Mouse (Mus musculus): ENCODE measurements at regions not wholly inside any gene's neighbourhood (a gene's known extent, or its start where the extent isn't known, plus 50 kb on each side); places are given as distances from the start of the nearest gene placed in this dataset.

GRCm38 (mm10) chr7:72696736-72697135 is 390.3 kb upstream of the Mctp2 start:
- H3K4me1 ChIP-seq (replicated peaks): no peaks in the 10 kb centered on the region
- H3K4me3 ChIP-seq: no peak overlapping the region
- 77% methylated on average over 3 of the region's 3 CpGs for WGBS
- H3K9ac ChIP-seq: no peak overlapping the region
- no peaks in the 10 kb centered on the region for H3K36me3 ChIP-seq
- no peaks in the 10 kb centered on the region for H3K27me3 ChIP-seq
- ATAC-seq (replicated peaks; ENCODE audit: insufficient number of reproducible peaks, insufficient read depth, low FRiP score, low read depth): no peak
- H3K9me3 ChIP-seq (replicated peaks): no peaks in the 10 kb centered on the region
- H3K27ac ChIP-seq: no peak overlapping the region
- no peak overlapping the region for H3K4me2 ChIP-seq

DNA sequence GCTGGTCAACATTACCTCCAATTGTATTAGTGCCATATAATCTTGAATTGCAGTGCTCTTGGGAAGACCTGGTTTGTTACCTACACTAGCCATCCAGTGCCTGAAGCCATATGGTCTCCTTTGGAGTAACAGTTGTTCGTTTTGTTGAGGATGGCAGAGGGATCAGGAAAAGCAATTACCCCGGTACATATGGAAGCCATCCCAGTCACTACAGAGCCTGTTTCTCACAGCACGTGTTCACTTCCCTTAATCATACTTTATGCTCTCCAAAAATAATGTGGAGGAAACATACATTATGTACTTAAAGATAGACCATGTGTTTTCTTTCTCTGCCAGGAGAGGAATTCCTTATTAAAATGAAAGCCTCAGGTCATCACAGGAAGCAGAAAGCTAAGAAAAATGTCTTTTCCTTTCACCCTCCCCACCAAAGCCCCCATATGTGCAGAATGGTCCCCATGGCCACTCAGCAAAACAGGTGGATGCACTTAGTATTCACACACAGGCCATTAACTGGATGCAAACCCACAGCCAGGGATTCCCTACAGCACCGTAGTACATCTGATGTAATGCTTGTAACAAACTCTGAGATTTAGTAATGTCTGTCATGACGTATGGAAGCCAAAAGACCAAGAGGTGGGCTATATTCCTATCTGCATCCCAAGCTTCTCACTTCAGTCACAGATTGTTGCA is 397.4 kb upstream of the Mctp2 start:
- H3K36me3 ChIP-seq: no peaks in the 10 kb centered on the region
- WGBS: 66% methylated on average over 5 of the region's 5 CpGs
- no peak for ATAC-seq (replicated peaks; ENCODE audit: insufficient number of reproducible peaks, insufficient read depth, low FRiP score, low read depth)
- H3K27me3 ChIP-seq: no peaks in the 10 kb centered on the region
- H3K4me1 ChIP-seq (replicated peaks): no peaks in the 10 kb centered on the region
- no peaks in the 10 kb centered on the region for H3K9me3 ChIP-seq (replicated peaks)
- no peak overlapping the region for H3K27ac ChIP-seq
- no peak overlapping the region for H3K4me2 ChIP-seq
- no peak overlapping the region for H3K9ac ChIP-seq
- H3K4me3 ChIP-seq: no peak overlapping the region

GRCm38 (mm10) chr7:72711193-72712131 is 405.1 kb upstream of the Mctp2 start:
- Histone ChIP-seq H3K4me3 (no peak overlapping the region), H3K4me1 (replicated peaks) (no peaks in the 10 kb centered on the region), H3K4me2 (no peak overlapping the region), H3K9ac (no peak overlapping the region), H3K9me3 (replicated peaks) (no peaks in the 10 kb centered on the region), H3K27me3 (no peaks in the 10 kb centered on the region), H3K36me3 (no peaks in the 10 kb centered on the region), H3K27ac (no peak overlapping the region)
- WGBS: 69% methylated on average over 8 of the region's 8 CpGs
- ATAC-seq (replicated peaks; ENCODE audit: insufficient number of reproducible peaks, insufficient read depth, low FRiP score, low read depth): no peak

DNA sequence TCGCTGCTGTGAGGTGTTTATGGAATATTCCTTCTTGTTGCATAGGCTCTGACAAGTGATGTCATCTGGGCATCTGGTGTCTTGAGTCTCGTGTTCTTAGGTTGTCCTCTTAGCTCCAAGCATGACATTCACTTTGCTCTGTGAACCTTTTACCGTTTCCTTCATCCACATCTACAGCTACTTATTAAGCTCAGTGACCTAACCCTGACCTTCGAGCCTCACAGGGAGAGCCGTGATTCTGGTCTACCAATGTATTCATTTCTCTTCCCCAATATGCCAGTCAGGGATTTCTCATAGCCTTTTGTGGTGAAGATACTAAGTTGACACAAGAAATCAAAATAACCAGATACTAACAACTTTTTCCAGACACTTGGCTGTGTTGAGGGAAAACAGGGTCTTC is 409.0 kb upstream of the Mctp2 start:
- no peak for ATAC-seq (replicated peaks; ENCODE audit: insufficient number of reproducible peaks, insufficient read depth, low FRiP score, low read depth)
- H3K36me3 ChIP-seq: no peaks in the 10 kb centered on the region
- no peaks in the 10 kb centered on the region for H3K4me1 ChIP-seq (replicated peaks)
- no peak overlapping the region for H3K9ac ChIP-seq
- no peak overlapping the region for H3K4me2 ChIP-seq
- no peak overlapping the region for H3K27ac ChIP-seq
- 74% methylated on average over 5 of the region's 5 CpGs for WGBS
- H3K27me3 ChIP-seq: no peaks in the 10 kb centered on the region
- no peak overlapping the region for H3K4me3 ChIP-seq
- H3K9me3 ChIP-seq (replicated peaks): no peaks in the 10 kb centered on the region

DNA sequence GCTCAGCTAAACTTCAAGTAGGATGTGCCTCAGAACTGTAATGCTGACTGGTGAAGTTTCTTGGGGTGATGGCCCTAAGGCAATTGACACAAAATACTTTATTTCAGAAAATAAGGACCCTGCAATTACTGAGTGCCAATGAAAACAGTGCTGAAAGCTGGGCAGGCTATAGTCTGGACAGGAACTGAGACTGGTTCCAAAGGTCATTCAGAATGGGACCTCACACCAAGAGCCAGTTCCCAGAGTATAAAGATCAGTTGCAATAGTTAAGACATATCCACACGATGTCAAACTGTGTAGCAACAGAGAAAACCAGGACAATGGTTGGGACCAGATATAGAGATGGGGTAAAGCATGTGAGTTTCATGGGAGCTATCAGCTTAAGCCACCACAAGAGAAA is 409.6 kb upstream of the Mctp2 start:
- Histone ChIP-seq H3K4me1 (replicated peaks) (no peaks in the 10 kb centered on the region), H3K4me2 (no peak overlapping the region), H3K27ac (no peak overlapping the region), H3K36me3 (no peaks in the 10 kb centered on the region), H3K9me3 (replicated peaks) (no peaks in the 10 kb centered on the region), H3K27me3 (no peaks in the 10 kb centered on the region), H3K4me3 (no peak overlapping the region), H3K9ac (no peak overlapping the region)
- 50% methylated on average over 1 of the region's 1 CpGs for WGBS
- no peak for ATAC-seq (replicated peaks; ENCODE audit: insufficient number of reproducible peaks, insufficient read depth, low FRiP score, low read depth)

- Histone ChIP-seq H3K4me2 (no peak overlapping the region), H3K4me1 (replicated peaks) (no peaks in the 10 kb centered on the region), H3K9ac (no peak overlapping the region), H3K27ac (no peak overlapping the region), H3K36me3 (no peaks in the 10 kb centered on the region), H3K4me3 (no peak overlapping the region), H3K27me3 (no peaks in the 10 kb centered on the region), H3K9me3 (replicated peaks) (no peaks in the 10 kb centered on the region)
- 70% methylated on average over 9 of the region's 9 CpGs for WGBS
- ATAC-seq (replicated peaks; ENCODE audit: insufficient number of reproducible peaks, insufficient read depth, low FRiP score, low read depth): no peak
These were observed 419.9 kb upstream of the Mctp2 start for GRCm38 (mm10) chr7:72726214-72726854.

DNA sequence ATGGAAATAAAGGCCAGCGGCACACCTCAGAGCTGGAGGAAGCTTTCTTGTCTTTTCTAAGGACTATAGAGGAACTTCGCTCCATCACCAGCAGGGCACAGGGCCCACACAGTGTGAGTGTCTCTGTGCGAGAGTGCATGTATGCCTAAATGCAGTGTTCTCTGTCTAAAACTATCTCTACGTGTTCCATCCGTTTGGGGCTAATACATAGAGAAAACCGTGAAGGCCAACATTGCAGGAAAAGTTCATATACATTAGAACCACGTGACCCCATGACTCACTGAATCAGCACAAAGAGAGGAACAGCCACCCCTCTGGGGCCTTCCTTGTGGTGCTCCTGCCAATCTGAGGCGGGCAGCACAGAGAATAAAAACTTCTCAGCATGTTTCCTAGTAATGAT is 431.4 kb upstream of the Mctp2 start:
- Histone ChIP-seq H3K27me3 (no peaks in the 10 kb centered on the region), H3K36me3 (no peaks in the 10 kb centered on the region), H3K4me3 (no peak overlapping the region), H3K9ac (no peak overlapping the region), H3K27ac (no peak overlapping the region), H3K4me2 (no peak overlapping the region), H3K4me1 (replicated peaks) (no peaks in the 10 kb centered on the region), H3K9me3 (replicated peaks) (no peaks in the 10 kb centered on the region)
- ATAC-seq (replicated peaks; ENCODE audit: insufficient number of reproducible peaks, insufficient read depth, low FRiP score, low read depth): no peak
- WGBS: 79% methylated on average over 8 of the region's 8 CpGs

DNA sequence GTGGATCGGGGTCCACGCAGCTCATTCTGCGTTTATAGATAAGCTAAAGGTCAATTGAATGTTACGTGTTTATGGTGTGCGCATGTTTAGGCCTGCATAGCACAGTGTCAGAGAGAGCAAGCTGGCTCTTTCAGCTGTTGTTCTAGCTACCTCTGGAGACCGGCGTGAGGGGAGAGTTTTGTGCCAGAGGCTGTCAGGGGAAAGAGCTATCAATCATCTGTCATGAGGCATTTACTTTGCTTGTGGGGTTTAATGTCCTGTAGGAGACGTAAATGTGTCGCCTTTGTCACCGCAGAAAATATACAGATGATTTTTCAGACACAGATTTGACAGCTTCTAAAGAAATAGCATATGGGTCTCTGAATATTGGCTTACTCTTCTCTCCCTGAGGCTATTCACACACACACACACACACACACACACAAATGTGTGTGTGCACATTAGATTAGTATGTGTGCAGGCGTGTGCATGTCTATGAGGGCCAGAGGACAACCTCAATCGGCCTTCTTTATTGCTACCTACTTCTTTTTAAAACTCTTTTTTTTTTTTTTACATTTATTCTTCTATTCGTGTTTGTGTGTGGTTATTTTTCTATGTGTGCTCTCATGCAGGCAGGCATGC is 432.0 kb upstream of the Mctp2 start:
- H3K9ac ChIP-seq: no peak overlapping the region
- no peaks in the 10 kb centered on the region for H3K4me1 ChIP-seq (replicated peaks)
- 71% methylated on average over 13 of the region's 13 CpGs for WGBS
- H3K4me3 ChIP-seq: no peak overlapping the region
- no peaks in the 10 kb centered on the region for H3K27me3 ChIP-seq
- H3K36me3 ChIP-seq: no peaks in the 10 kb centered on the region
- H3K4me2 ChIP-seq: no peak overlapping the region
- H3K27ac ChIP-seq: no peak overlapping the region
- no peaks in the 10 kb centered on the region for H3K9me3 ChIP-seq (replicated peaks)
- ATAC-seq (replicated peaks; ENCODE audit: insufficient number of reproducible peaks, insufficient read depth, low FRiP score, low read depth): no peak

GRCm38 (mm10) chr7:72742376-72742775 is 436.0 kb upstream of the Mctp2 start:
- Histone ChIP-seq H3K36me3 (no peaks in the 10 kb centered on the region), H3K9me3 (replicated peaks) (no peaks in the 10 kb centered on the region), H3K27ac (no peak overlapping the region), H3K4me3 (no peak overlapping the region), H3K27me3 (no peaks in the 10 kb centered on the region), H3K4me1 (replicated peaks) (no peaks in the 10 kb centered on the region), H3K9ac (no peak overlapping the region), H3K4me2 (no peak overlapping the region)
- no peak for ATAC-seq (replicated peaks; ENCODE audit: insufficient number of reproducible peaks, insufficient read depth, low FRiP score, low read depth)
- WGBS: 76% methylated on average over 2 of the region's 2 CpGs

- no peaks in the 10 kb centered on the region for H3K9me3 ChIP-seq (replicated peaks)
- H3K27ac ChIP-seq: no peak overlapping the region
- no peak for ATAC-seq (replicated peaks; ENCODE audit: insufficient number of reproducible peaks, insufficient read depth, low FRiP score, low read depth)
- H3K9ac ChIP-seq: no peak overlapping the region
- no peaks in the 10 kb centered on the region for H3K36me3 ChIP-seq
- no peaks in the 10 kb centered on the region for H3K4me1 ChIP-seq (replicated peaks)
- WGBS: 65% methylated on average over 10 of the region's 10 CpGs
- H3K27me3 ChIP-seq: no peaks in the 10 kb centered on the region
- no peak overlapping the region for H3K4me2 ChIP-seq
- no peak overlapping the region for H3K4me3 ChIP-seq
These were observed 445.1 kb upstream of the Mctp2 start for GRCm38 (mm10) chr7:72751501-72751917.

DNA sequence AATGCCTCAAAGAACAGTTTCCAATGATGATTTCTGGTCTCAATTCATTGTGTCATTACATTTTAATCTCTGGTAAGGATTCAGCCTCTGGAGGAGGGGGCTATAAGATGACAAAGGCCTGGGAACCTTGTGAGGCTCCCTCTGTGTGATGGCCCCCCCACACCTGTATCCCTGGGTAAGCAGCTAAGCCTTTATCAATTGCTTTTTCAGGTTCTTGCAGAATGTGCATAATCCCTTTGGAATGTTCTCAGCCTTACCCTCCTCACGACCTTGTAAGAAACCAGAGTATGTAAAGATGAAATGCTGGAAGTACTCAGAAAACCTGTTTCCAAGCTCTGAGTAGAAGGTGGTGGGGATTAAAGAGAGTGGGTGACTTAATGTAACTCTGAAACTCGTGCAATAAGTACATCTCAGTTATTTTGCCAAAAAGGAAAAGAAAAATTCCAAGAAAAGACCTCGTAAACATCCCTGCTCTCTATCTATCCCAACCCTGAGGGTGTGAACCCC is 446.7 kb upstream of the Mctp2 start:
- no peaks in the 10 kb centered on the region for H3K36me3 ChIP-seq
- ATAC-seq (replicated peaks; ENCODE audit: insufficient number of reproducible peaks, insufficient read depth, low FRiP score, low read depth): no peak
- no peak overlapping the region for H3K9ac ChIP-seq
- no peak overlapping the region for H3K27ac ChIP-seq
- H3K4me2 ChIP-seq: no peak overlapping the region
- 39% methylated on average over 3 of the region's 3 CpGs for WGBS
- no peaks in the 10 kb centered on the region for H3K27me3 ChIP-seq
- H3K9me3 ChIP-seq (replicated peaks): no peaks in the 10 kb centered on the region
- no peak overlapping the region for H3K4me3 ChIP-seq
- H3K4me1 ChIP-seq (replicated peaks): no peaks in the 10 kb centered on the region

Measured in heart, embryonic 15.5 days (tissue).